Mouse (Mus musculus): ENCODE measurements at regions not wholly inside any gene's neighbourhood (a gene's known extent, or its start where the extent isn't known, plus 50 kb on each side); places are given as distances from the start of the nearest gene placed in this dataset.

GRCm38 (mm10) chr13:81020106-81020747 lies 137.0 kb downstream of the Arrdc3 start:
- TF ChIP-seq CTCF (IDR thresholded peaks at IDR 0.05; ENCODE audit: low read depth), result no peak
- TF ChIP-seq EP300 (optimal IDR thresholded peaks at IDR 0.05), result peak; percentile 28
